Mouse (Mus musculus): ENCODE data around the gene Fgf7. TPM values are rescaled to one million over a fixed set of nuclear protein-coding genes. Genes with fewer than 3 reads are reported as not detected.

Fgf7 gene
- polyA plus RNA-seq, 1 experiment from 2014 or later = 7.6 TPM

Other genes starting within 250 kb of the Fgf7 start
- gene Galk2, start 175.5 kb upstream of the Fgf7 start, polyA plus RNA-seq (2015; fragmentation: Nextera tagmentation; extraction: Ambion mirVana) = 37.7 and 41.4 TPM in 2 replicates
- 84.7 and 87.6 TPM in 2 replicates for gene Cops2, start 175.5 kb upstream of the Fgf7 start, polyA plus RNA-seq (2015; fragmentation: Nextera tagmentation; extraction: Ambion mirVana)
- gene Fam227b, start 117.3 kb downstream of the Fgf7 start, polyA plus RNA-seq (2015; fragmentation: Nextera tagmentation; extraction: Ambion mirVana) = not detected in 2 replicates
- gene Dtwd1, start 117.5 kb downstream of the Fgf7 start, polyA plus RNA-seq (2015; fragmentation: Nextera tagmentation; extraction: Ambion mirVana) = 28.3 and 33.3 TPM in 2 replicates
- gene Gm17555, start 180.4 kb downstream of the Fgf7 start, polyA plus RNA-seq (2015; fragmentation: Nextera tagmentation; extraction: Ambion mirVana) = not detected in 2 replicates

Data from embryonic facial prominence, embryonic 13.5 days (tissue).